Mouse (Mus musculus) heart, adult 10 weeks (tissue): ENCODE results near the gene Fiz1. TPM values are rescaled to one million over a fixed set of nuclear protein-coding genes. Genes with fewer than 3 reads are reported as not detected.

Source experiments
- polyA plus RNA-seq: library from polyadenylated mRNA; stranded (reverse); fragments of 350-450 nt; fragmentation: Illumina TruSeq; extraction: RNeasy Lipid Tissue Mini Kit (QIAGEN cat#74804); gene quantifications from one replicate; pipeline ENCODE4 v1.2.3, GENCODE M21; 2014; ENCODE audit warnings: low read depth, low replicate concordance

The Fiz1 gene
- 17.3 TPM for polyA plus RNA-seq

DNA sequence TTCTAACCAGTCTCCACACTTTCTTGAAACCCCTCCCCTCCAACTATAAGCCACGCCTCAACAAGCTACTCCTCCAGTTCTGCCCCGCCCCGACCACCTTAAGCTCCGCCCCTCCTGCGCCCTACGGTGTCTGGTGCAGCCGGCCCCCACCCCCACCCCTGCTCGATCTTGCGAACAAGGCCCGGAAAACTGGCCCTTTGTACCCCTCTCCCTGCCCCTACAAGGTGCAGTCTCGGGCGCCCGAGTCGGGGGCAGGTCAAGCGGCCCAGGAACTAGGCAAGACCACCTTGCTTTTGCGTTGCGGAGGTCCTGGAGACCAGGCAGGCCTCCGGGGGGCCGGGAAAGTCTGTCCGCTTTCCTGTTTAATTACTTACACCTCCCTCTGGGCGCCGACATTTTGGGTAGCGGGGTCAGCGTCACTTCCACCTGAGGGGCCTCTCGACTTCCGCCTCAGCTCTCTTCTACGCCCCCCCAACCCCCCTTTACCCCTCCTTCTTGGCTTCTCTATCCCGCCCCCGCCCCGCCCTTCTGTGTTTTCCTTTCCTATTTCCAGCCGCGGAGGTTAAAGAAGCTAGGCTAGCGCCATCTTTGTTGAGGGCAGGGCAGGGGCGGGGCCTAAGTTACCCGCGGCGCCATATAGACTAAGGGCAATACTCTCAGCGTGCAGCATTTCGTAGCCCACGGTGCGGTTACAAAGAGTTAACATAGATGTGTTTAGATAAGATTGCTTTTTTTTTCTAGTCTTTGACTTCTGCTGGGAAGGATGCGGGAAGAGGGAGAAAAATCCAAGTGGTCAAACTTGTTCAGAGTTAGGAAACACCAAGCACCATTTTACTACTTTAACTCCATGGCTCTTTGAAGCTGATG lies at the start of gene Fiz1, which contains the start of gene Zfp524:
Gene Fiz1 (minus strand): TSS at position 447 of the 867 bp plus-strand sequence.
Gene Zfp524 (plus strand): TSS at position 165 of the 867 bp plus-strand sequence.

GRCm38 (mm10) chr7:5061774-5062359 lies 47.4 kb upstream of the Fiz1 start, which contains the start of gene U2af2:
Gene U2af2, plus strand, starts transcription at chr7:5062143.

GRCm38 (mm10) chr7:5051193-5052192 lies 37.0 kb upstream of the Fiz1 start, which contains the start of gene Zfp580:
Gene Zfp580, plus strand, starts transcription at chr7:5051538.

GRCm38 (mm10) chr7:5038109-5038732 lies 23.7 kb upstream of the Fiz1 start, which contains the start of gene Zfp784:
Gene Zfp784, minus strand, starts transcription at chr7:5038446.

DNA sequence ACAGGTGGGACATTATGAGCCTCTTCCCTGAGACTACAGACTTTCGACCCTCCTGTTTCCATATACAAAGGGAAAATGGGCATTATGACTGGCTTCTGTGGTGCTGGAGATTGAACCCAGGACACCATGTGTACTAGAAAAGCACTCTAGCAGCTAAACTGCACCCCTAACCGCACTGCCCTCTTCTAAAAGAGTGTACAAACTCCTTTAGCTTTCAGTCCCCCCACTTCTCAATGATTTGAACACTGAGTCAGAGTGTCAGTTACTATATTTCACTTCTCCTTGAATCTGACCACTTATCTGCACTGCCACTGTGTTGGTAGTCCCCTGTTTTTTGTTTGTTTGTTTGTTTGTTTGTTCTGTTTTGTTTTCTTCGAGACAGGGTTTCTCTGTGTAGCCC lies 19.3 kb upstream of the Fiz1 start, which contains the start of gene 4632433K11Rik:
Gene 4632433K11Rik (plus strand): TSS at position 301 of the 400 bp plus-strand sequence.

DNA sequence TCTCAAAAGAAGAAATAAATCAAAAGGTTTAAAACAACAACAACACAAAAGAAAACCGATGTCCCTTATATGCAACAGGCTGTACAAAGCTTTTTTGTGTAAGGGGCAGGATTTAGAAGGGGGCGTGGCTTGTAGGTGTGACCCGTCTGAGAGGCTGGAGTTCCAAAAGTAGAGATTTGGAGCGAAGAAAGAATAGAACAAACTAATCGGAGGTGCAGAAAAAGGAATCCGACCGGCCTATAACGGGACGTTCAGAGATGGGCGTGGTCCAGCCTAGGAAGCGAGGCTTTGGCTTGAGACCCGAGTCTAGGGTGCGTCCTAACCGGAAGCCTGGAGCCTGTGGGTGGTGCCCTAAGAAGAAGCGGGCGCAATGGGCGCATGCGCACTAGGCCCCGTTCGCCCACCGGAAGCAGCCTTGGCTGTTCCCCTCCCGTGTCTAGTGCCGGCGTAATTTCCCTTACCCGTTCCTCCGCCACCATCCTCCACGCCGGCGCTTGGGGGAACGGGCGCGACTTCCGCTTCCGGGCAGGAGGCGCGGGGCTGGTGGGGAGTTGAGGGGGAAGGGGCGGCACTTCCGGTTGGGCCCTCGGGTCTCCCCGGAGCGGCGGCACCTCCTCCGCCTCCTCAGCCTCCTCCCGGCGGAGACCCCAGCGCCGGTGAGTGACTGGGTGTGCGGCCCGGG lies 5.6 kb upstream of the Fiz1 start, which contains the start of the genes Zfp865 and Ccdc106:
Gene Zfp865 (plus strand): TSS at position 377 of the 682 bp plus-strand sequence.
Gene Ccdc106 (plus strand): TSS at position 554 of the 682 bp plus-strand sequence.

GRCm38 (mm10) chr7:5015118-5016001 lies 863 bp upstream of the Fiz1 start, which contains the start of gene Gm44973:
Gene Gm44973, plus strand, starts transcription at chr7:5015496.

DNA sequence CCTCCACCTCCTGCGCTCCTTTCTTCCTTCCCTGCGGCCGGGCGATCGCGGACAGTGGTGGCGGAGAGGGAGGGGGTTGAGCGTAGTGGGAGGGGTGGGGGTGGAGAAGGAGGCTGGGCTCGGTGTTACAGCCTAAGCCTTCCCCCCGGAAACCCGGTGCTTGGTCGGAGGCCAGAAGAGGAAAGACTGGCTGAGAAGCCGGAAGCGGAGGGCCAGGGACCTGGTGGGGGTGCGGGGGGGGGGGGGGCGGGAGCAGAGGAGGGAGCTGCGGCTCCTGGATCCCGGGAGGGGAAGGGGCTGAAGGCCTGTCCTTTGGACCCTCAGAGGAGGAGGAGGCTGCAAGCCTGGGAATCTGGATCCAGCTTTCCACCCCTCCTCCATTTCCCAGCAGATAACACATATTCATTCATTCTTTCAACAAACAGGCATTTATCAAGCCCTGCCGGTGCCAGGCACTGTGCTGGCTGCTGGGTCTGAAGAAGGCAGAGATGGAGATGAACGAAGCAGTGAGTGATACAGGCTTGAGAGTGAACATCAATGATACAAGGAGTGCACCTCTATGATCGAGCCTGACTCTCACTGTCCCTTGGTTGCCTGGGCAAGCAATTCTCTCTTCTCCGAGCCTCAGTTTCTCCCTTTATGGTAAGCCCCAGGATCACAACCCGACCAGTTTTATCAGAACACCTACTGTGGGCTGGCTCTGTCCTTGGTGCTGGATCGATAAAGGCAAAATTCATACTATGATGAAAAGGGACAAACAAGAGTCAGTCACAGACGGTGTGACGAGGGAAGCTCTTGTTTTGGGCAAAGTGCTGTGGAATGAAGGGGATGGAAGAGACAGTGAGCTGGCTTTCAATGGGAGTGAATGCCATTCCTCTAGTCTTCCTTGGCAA lies 18.2 kb downstream of the Fiz1 start, which contains the start of gene Zfp579:
Gene Zfp579 (minus strand): TSS at position 156 of the 893 bp plus-strand sequence.

DNA sequence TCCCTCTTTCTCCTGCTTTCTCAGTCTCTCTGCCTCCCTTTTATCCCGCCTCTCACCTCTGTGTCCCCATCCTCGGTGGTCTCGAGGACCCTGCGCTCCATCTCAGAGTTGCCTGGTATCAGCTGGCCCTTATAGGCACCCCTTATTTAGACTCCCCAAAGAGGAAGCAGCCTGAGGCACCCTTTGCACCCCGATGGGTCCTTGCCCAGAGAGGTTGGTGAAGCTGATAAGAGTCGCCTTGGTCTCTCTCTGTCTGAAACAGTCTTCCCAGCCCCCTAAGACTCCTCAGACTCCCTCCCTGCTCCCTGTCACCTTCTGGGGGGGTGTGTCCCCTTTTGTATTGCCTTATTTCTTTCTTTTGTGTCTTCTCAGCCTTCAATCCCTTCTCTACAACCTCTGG lies 43.4 kb downstream of the Fiz1 start, which contains the start of gene Sbk3:
Gene Sbk3 (minus strand): TSS at position 101 of the 400 bp plus-strand sequence.

DNA sequence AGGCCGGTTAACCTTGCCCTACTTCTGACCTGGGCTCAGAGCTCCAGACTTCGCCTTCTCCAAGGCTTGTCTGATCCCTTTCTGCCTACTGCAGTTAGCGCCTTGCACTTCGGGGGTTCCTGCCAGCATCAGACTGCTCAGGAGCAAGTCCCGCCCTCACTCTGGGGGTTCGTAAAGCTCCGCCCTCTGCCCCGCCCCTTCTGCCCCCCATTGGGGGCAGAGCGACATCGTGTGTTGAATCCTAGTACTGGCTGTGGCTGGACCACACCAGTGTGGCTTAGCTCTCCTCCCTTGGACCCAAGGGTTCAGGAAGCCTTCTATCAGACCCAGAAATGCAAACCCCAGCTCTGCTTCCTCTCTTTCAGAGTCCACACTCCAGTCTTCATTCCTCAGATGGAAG lies 50.2 kb downstream of the Fiz1 start, which contains the start of gene Sbk2:
Gene Sbk2 (minus strand): TSS at position 135 of the 400 bp plus-strand sequence.

Other genes starting within 250 kb of the Fiz1 start
- not detected for gene Fam71e2, start 243.4 kb downstream of the Fiz1 start, polyA plus RNA-seq
- not detected for gene Il11, start 231.8 kb downstream of the Fiz1 start, polyA plus RNA-seq
- gene Tmem190, start 231.8 kb downstream of the Fiz1 start, polyA plus RNA-seq: not detected
- gene Tmem238, start 225.0 kb downstream of the Fiz1 start, polyA plus RNA-seq: 6.3 TPM
- gene Rpl28, start 221.8 kb downstream of the Fiz1 start, polyA plus RNA-seq: 392 TPM
- 101 TPM for gene Ube2s, start 202.1 kb downstream of the Fiz1 start, polyA plus RNA-seq
- not detected for gene Shisa7, start 170.0 kb downstream of the Fiz1 start, polyA plus RNA-seq
- gene Isoc2b, start 144.4 kb downstream of the Fiz1 start, polyA plus RNA-seq: 13.4 TPM
- 45.8 TPM for gene Isoc2a, start 137.5 kb downstream of the Fiz1 start, polyA plus RNA-seq
- gene Gm36210, start 108.2 kb downstream of the Fiz1 start, polyA plus RNA-seq: not detected
- gene Zfp628, start 99.5 kb downstream of the Fiz1 start, polyA plus RNA-seq: 4.9 TPM
- 4.8 TPM for gene Nat14, start 92.7 kb downstream of the Fiz1 start, polyA plus RNA-seq
- 4.7 TPM for gene Ssc5d, start 88.9 kb downstream of the Fiz1 start, polyA plus RNA-seq
- gene Sbk2, start 50.3 kb downstream of the Fiz1 start, polyA plus RNA-seq: 56.6 TPM
- 60.8 TPM for gene Sbk3, start 43.5 kb downstream of the Fiz1 start, polyA plus RNA-seq
- 25.1 TPM for gene Zfp579, start 18.5 kb downstream of the Fiz1 start, polyA plus RNA-seq
- gene Zfp524, start 282 bp downstream of the Fiz1 start, polyA plus RNA-seq: 14.0 TPM
- gene Gm44973, start 799 bp upstream of the Fiz1 start, polyA plus RNA-seq: not detected
- 11.4 TPM for gene Zfp865, start 5.7 kb upstream of the Fiz1 start, polyA plus RNA-seq
- gene Ccdc106, start 5.9 kb upstream of the Fiz1 start, polyA plus RNA-seq: not detected
- not detected for gene 4632433K11Rik, start 19.4 kb upstream of the Fiz1 start, polyA plus RNA-seq
- gene Zfp784, start 23.7 kb upstream of the Fiz1 start, polyA plus RNA-seq: 8.3 TPM
- gene Zfp580, start 36.8 kb upstream of the Fiz1 start, polyA plus RNA-seq: 3.2 TPM
- gene U2af2, start 47.4 kb upstream of the Fiz1 start, polyA plus RNA-seq: 85.2 TPM
- 140 TPM for gene Epn1, start 65.5 kb upstream of the Fiz1 start, polyA plus RNA-seq
- not detected for gene Rfpl4, start 102.3 kb upstream of the Fiz1 start, polyA plus RNA-seq
- 7.9 TPM for gene Rasl2-9, start 111.3 kb upstream of the Fiz1 start, polyA plus RNA-seq
- gene Vmn1r55, start 135.0 kb upstream of the Fiz1 start, polyA plus RNA-seq: not detected
- not detected for gene Vmn1r56, start 182.1 kb upstream of the Fiz1 start, polyA plus RNA-seq
- gene Vmn1r57, start 203.8 kb upstream of the Fiz1 start, polyA plus RNA-seq: not detected